Mouse (Mus musculus) adipose tissue, adult 10 weeks (tissue): ENCODE data around the gene Tmem8. TPM values are rescaled to one million over a fixed set of nuclear protein-coding genes. Genes with fewer than 3 reads are reported as not detected.

ENCODE experiments used
- polyA plus RNA-seq: library from polyadenylated mRNA; stranded (reverse); fragments of 350-450 nt; fragmentation: Illumina TruSeq; extraction: RNeasy Lipid Tissue Mini Kit (QIAGEN cat#74804); gene quantifications from one replicate; pipeline ENCODE4 v1.2.3, GENCODE M21; 2014; ENCODE audit warnings: low read depth, low replicate concordance

The Tmem8 gene
- 31.5 TPM for polyA plus RNA-seq

GRCm38 (mm10) chr17:26113181-26113948 is at the start of gene Tmem8:
Tmem8 (plus strand) TSS chr17:26113299.

GRCm38 (mm10) chr17:26068831-26069739 is 44.0 kb upstream of the Tmem8 start, which contains the start of gene Rab11fip3:
Rab11fip3 (minus strand) TSS chr17:26069555.

GRCm38 (mm10) chr17:26089905-26090632 is 23.0 kb upstream of the Tmem8 start, which contains the start of gene Decr2:
Decr2 (minus strand) TSS chr17:26090337.

GRCm38 (mm10) chr17:26095121-26095740 is 17.9 kb upstream of the Tmem8 start, which contains the start of gene Nme4:
Nme4 (minus strand) TSS chr17:26095602.

GRCm38 (mm10) chr17:26123267-26123684 is 10.2 kb downstream of the Tmem8 start, which contains the start of gene Mrpl28:
Mrpl28 (plus strand) TSS chr17:26123500.

GRCm38 (mm10) chr17:26138239-26138836 is 25.2 kb downstream of the Tmem8 start, which contains the start of gene Axin1:
Axin1 (plus strand) TSS chr17:26138688.

Other genes with a start within 250 kb of the Tmem8 start
- gene Mcrip2, start 244.5 kb upstream of the Tmem8 start, polyA plus RNA-seq = 30.4 TPM
- 50.1 TPM for gene Mettl26, start 238.2 kb upstream of the Tmem8 start, polyA plus RNA-seq
- gene Wfikkn1, start 232.4 kb upstream of the Tmem8 start, polyA plus RNA-seq = 1.1 TPM
- 22.5 TPM for gene Rab40c, start 193.6 kb upstream of the Tmem8 start, polyA plus RNA-seq
- 65.9 TPM for gene Pigq, start 168.4 kb upstream of the Tmem8 start, polyA plus RNA-seq
- 2.3 TPM for gene Nhlrc4, start 168.3 kb upstream of the Tmem8 start, polyA plus RNA-seq
- gene A930017K11Rik, start 160.7 kb upstream of the Tmem8 start, polyA plus RNA-seq = 1.3 TPM
- 18.4 TPM for gene Capn15, start 127.5 kb upstream of the Tmem8 start, polyA plus RNA-seq
- gene Rab11fip3, start 43.7 kb upstream of the Tmem8 start, polyA plus RNA-seq = 27.8 TPM
- gene Decr2, start 23.0 kb upstream of the Tmem8 start, polyA plus RNA-seq = 22.2 TPM
- 4.0 TPM for gene Nme4, start 17.7 kb upstream of the Tmem8 start, polyA plus RNA-seq
- 68.3 TPM for gene Mrpl28, start 10.2 kb downstream of the Tmem8 start, polyA plus RNA-seq
- 25.3 TPM for gene Axin1, start 25.4 kb downstream of the Tmem8 start, polyA plus RNA-seq
- gene Pdia2, start 85.8 kb downstream of the Tmem8 start, polyA plus RNA-seq = 0.48 TPM
- gene Rgs11, start 89.7 kb downstream of the Tmem8 start, polyA plus RNA-seq = 25.0 TPM
- 1.9 TPM for gene Arhgdig, start 94.5 kb downstream of the Tmem8 start, polyA plus RNA-seq
- gene Fam234a, start 130.9 kb downstream of the Tmem8 start, polyA plus RNA-seq = 46.5 TPM
- 45.6 TPM for gene Luc7l, start 139.6 kb downstream of the Tmem8 start, polyA plus RNA-seq